Mouse (Mus musculus) G1E (cell line): Measurements from ENCODE around the gene Tcl1b4.

Experiments used
- CTCF ChIP-seq: IDR thresholded peaks from 2 replicates; pipeline ENCODE4 v1.5.1; 2012; ENCODE audit warnings: low read depth, low read length, inconsistent platforms, mixed read lengths
- GATA1 ChIP-seq: IDR thresholded peaks from 2 replicates; pipeline ENCODE4 v1.6.1; 2012; ENCODE audit warnings: borderline replicate concordance, low read length, inconsistent platforms, mixed read lengths
- TAL1 ChIP-seq: conservative IDR thresholded peaks from 2 replicates; pipeline ENCODE4 v1.6.1; 2012; ENCODE audit warnings: low read depth, low read length, inconsistent platforms, mixed read lengths

DNA sequence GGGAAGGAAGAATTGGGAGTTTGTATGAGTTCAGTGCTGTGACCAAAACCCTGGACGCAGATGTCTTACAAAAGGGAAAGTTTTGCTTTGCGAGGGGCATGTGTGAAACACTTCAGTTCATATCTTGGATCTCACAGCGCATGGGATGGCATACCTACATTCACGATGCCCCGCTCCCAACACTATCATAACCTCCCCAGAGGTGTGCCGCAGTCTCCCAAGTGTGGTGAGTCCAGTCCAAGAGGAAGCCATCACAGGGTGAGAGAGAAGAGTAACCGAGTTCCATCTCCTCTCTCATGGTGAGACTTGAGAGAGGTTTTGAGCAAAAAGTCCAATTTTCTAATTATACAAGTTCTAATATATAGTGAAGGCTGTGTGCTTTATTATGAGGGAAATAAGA is 7.5 kb downstream of the Tcl1b4 start:
- TF ChIP-seq CTCF (no peak), GATA1 (no peak), TAL1 (no peak)
